Mouse (Mus musculus): ENCODE results near the gene Sfta2.

The Sfta2 gene

DNA sequence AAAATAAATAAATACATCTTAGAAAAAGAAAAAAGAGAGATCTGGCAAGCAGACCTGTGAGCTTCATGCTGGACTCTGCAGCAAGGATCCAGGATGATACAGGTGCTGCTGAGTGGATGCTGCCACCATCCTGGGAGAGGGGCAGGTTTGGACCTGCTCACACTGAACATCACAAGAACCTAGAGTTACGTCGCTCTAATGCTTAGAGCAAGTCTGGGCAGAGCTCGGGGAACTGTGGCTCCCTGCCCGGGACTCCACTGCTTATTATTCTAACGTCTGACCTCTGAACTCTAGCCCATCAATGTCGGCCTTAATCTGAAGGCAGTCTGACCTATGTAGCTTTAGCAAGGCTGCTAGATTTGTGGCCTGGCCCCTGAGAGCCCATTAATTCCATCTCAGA is 79.2 kb downstream of the Sfta2 start:
- DNase-seq (ENCODE audit: low spot score): no peak

DNA sequence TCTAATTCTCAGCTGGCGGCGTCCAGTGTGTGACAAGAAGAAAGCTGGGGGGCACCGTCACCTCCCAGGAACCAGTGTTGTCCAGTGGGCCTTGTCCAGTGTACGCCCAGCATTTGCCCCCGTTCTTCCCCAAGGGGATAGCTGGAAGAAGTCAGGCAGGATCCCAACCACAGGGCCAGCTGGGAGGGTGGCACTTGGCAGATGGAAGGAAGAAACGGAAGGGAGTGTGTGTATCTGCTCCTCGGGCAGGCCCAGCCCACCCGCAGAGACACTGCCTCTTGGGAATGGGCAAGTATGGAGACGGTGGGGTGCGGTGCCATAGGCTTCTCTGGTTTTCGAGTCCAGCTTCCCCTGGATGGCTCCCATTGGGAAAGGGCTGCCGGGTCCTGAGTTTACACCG is 80.6 kb downstream of the Sfta2 start:
- no peak for DNase-seq (ENCODE audit: low spot score)

DNA sequence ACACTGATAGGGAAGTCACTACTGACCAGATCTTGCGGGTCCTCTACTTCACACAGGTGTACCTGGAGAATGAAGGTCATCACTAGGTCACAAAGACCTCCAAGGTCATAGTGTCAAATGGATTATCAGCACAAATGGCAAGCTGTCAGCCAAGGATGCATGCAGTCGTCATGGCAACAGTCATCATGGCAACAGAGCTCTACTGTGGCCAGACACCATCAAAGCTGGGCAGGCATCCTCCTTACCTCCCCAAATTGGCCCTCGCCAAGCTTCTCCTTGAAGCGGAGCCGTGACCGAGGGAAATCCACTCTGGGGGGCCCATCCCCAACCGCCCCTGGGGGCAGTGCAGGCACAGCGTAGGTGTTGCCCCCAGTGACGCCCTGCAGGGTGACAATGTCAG is 83.7 kb downstream of the Sfta2 start:
- no peak for DNase-seq (ENCODE audit: low spot score)

DNA sequence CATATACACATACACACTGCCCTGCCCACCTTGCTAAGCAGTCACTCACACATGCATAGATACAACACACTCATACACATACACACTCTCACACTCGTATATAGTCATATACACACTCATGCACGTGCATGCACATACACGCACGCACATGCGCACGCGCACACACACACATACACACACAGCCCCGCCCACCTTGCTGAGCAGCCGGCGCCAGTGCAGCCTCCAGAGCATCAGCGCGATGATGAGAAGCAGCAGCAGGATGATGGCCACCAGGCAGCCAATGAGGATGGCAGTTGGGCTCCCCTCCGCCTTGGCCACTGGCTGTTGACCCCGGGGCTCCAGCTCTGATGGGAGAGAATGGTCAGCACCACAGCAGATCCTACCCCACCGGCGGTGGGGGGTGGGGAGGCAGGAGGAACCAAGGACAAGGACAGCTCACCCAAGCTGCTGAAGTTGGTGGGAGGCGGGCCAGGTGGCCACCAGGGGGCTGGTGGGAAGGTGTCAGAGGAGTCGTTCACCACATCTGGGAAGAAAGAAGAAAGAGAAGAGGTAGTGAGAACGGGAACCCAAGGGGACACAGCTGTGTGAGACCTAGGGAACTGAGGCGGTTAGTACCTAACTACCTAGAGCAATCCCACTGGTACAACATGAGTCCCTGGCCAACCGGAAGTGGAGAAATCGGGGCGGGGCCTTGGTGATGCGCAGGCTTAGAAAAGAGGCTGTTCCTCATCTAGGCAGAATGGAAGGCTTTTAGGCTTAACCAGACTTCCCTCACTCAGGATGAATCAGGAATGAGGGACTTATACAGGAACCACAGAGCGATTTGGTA is 87.2 kb downstream of the Sfta2 start:
- no peak for DNase-seq (ENCODE audit: low spot score)

DNA sequence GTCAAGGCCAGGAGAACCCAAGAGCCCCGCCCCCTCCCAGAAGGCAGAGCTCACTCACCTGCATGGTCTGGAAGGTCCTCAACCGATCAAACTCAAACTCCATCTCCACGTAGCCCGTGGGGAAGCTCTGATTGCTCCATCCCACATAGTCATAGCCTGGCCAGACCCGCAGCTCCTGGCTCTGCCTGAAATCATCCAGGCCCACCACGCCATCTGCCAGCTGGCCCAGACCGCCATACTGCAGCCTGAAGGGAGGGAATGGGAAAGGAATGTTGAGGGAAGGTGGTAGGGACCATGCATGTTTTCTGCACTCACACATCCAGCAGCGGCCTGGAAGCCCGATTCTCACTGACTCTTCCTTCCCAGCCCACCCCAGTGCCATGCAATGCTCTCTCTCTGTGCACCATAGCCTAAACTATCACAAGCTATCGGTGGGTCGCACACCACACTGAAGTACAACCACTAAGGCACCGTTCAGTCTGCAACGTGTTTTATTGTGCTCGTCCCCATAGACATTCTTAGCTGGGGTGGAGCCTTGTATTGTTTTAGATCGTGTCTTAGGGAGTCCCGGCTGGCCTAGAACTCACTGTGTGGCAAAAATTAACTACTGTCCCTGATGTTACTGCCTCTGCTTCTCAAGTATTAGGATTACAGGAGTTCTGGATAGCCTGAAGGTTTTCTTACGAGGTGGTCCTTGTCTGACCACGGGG is 88.7 kb downstream of the Sfta2 start:
- no peak for DNase-seq (ENCODE audit: low spot score)

DNA sequence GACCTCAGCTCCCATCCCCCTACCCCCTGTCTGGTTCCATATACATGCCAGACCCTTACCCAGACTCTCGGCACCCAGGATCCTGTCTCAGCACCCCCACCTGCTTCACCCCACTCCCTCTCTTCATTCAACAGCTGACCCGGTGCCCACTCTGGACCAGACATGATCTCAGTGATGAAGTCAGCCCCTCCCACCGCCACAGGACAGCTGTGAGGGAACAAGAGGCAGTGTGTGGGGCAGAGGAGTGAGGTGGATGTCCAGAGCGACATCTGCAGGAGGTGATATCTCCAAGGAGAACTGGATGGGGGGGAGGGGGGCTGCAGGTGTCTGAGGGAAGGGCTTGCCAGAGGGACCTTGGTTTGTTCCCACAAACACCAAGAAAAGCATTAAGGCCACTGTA is 90.5 kb downstream of the Sfta2 start:
- DNase-seq (ENCODE audit: low spot score): no peak

DNA sequence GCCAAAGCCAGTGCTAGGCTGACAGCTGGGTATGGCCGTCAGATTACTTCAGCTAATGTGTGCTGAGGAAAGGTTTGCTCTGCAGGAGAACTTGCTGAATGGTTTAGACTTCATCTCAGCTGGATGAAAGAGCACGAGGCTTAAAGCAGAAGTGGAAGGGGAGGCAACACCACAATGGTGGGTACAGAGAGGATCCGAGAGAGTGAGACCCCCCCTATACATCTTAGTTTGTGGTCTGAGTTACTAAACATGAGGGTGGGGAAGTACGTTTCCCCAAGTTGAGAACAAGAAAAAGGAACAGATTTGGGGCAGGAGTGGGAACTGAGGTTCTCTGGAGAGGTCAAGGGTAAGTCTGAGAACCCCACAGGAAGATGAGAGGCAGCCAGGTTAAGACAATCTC is 91.0 kb downstream of the Sfta2 start:
- DNase-seq (ENCODE audit: low spot score): no peak

DNA sequence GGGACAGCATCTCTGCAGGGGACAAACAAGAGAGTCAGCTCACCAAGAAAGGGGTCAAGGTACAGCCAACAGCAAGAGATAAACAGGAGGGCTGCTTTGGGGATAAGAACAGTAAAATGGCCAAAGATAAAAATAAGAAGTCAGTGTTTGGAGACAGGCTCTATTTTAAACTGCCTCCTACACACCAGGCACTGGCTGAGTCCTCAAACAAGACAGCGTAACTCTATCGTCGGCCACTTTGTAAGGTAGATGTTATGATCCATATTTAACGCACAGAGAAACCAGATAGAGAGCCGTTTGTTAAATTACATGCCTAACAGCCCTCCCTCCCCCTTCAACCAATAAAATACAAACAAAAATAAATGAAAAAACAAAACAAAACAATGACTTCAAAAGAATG is 92.6 kb downstream of the Sfta2 start:
- no peak for DNase-seq (ENCODE audit: low spot score)

DNA sequence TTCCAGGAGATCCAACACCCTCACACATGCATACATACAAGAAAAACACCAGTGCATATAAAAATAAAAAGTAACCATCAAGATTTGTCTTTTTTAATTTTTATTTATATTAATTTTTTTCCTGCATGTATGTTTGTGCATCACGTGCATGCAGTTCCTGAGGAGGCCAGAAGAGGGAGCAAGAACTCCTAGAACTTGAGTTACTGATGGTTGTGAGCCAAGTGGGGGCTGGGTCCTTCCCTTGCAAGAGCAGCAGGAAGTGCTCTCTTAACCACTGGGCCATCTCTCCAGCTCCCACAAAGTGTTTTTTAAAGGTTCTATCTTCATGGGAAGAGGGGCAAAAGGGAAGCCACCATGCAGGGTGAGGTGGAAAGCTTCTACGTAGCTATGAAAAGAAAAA is 93.9 kb downstream of the Sfta2 start:
- no peak for DNase-seq (ENCODE audit: low spot score)

DNA sequence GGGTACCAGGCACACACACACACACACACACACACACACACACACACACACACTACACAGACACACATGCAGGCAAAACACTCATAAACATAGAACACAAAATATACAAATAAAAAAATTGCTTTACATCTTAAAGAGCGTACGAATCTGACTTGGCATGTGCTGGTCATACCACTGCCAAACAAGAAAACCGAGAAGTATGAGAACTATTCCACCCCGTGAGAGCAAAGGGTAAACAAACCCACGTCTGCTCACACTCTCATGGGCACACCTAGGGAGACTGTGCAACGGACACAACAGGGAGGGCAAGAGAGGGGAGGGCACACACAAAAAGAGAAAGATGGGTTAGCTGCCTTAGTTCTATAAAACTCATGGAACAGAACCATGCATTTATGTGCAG is 95.3 kb downstream of the Sfta2 start:
- DNase-seq (ENCODE audit: low spot score): no peak

DNA sequence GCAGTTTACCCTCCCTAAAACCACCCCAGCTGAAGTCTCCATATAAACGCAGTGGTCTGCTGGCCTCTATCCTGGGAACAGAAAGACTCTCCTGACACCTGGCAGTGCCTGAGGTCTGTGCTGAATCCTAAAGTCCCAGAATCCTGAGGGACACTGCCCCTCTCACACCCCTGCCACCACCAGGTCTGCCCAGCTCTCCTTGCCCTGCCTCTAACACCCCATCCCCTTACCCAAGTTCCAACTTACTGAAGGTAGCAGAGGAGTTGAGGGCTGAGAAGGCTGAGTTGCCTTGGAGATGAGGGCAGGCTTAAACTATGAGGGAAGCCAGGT is 96.0 kb downstream of the Sfta2 start:
- no peak for DNase-seq (ENCODE audit: low spot score)

DNA sequence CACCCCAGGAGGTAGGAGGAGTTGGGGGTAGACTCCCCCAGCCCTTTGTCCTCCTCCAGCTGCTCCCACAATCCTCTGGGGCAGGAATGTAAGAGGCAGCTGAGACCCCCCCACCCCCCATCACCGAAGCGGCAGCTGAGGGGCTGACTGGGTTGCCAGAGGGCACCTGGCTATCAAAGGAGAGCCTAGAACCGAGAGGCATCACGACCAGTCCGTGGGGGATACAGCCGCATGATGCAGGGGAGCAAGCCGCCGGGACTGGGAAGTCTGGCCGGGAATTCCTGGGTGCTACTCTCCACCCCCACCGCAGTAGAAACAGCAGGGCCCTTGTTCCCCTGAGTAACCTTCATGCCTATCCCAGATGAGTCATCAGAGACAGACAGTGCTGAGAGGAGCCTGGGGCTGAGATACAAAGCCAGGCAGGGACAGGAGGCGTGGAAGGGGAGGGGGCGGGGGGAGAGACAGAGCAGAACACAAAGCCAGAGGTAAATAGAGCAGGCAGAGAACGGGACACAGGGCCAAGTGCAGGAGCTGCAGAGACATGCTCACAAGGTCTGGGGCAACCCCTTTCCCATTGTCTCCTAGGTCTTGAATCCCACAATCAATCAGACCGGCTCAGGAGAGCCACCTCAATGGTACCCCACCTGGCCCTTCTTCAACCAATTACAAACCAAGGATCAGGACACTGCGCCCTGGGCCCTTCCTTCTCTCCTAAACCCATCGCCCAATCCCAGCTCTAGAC is 96.6 kb downstream of the Sfta2 start:
- no peak for DNase-seq (ENCODE audit: low spot score)

DNA sequence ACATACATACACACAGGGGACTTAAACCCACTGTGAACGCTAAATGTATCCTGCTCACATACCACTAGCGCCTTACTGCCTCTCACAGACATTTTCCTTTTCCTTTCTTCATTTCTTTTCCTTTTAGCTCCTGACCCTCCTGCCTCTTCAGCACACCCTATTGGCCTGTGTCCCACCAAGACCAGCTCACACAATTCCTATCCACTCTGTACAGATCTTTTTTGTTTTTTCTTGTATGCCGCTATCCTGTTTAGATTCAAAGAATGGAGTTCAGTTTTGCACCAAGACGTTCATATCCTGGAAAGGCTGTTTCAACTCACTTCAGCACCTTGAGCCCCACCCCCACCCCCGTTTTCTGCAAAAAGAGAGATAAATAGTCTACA is 97.1 kb downstream of the Sfta2 start:
- DNase-seq (ENCODE audit: low spot score): no peak

DNA sequence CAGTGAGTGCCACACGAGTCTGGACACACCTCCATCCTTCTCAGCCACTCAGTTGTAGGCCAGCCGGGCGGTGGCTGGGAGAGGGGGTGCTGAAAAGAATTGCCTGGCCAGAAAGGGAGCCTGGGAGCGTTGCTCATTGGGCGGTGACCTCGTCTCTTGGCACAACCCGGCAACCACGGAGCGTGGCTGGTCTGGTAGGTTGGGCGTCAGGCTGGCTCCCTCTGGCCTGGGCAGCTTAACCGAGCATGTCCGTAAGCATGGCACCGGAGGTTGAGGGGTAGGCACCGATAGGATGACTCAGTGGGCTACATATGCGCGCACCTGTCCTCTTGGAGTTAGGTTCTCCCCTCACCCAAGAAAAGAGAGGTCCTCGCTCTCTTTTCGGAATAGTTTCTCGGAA is 98.6 kb downstream of the Sfta2 start:
- DNase-seq (ENCODE audit: low spot score): peak; percentile 84

Data from lung, postnatal 25 days (tissue).